Mouse (Mus musculus) liver, adult (tissue): ENCODE data around the gene Hunk.

Experiments used
- GATA4 ChIP-seq: IDR thresholded peaks from 2 replicates; pipeline ENCODE4 v1.6.1; 2014; ENCODE audit warnings: mild to moderate bottlenecking, low read length; ENCODE audit not compliant: insufficient replicate concordance

Gene Hunk

DNA sequence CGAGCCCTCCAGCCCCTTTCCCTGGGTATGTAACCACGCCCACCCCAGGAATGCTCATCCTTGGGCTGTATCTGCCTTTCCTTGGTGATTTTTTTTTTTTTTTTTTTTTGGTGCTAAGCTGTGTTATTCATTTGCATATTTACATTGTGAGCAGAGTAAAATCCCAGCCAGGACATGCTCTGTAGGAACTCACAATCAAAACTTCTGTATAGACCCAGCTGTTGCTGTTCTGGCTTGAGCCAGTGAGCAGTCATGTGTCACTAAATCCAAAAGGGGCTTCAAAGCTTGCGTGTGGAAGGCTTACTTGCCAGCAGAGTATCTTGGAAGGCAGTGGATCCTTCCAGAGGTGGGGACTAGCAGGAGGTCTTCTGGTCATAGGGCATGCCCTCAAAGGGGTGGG is 159.7 kb downstream of the Hunk start:
- no peak for TF ChIP-seq GATA4

DNA sequence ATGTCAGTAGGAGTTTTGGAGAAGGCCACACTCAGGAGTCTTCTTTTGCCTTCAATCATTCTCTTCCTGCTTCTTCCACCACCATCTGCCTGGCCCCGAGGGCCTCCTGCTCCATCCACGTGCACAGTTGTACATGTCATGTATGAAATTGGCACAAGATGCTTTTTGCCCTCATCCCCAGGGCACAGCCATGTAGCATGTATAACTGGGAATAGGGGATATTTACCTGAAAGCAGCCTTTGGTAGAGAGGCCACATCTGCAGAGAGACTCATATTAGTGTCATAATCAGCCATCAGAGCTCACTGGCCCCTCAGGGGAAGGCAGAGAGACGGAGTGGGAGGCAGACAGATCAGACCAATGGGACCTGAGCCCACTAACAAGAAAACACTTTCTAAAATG is 160.8 kb downstream of the Hunk start:
- TF ChIP-seq GATA4 = no peak

DNA sequence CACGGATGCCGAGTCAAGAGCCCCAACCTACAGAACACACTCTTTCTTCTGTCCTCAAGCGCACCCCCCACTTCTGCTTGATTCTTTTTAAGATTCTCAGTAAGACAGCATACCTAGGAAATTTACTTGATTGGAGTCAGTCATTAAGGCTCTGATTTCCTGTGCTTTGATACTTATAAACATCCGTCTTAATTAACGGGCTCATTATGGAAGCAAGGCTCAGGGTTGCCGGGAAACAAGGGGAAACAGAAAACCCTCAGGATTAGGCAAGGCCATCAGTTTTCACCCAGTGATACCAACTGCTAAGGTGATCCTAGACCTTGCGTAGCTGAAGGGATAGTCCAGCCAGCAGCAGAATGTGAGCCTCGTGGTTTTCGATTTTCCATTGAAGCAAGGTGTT is 162.2 kb downstream of the Hunk start:
- TF ChIP-seq GATA4 = no peak
